Mouse (Mus musculus): ENCODE data around the gene Tcp11. TPM values are rescaled to one million over a fixed set of nuclear protein-coding genes. Genes with fewer than 3 reads are reported as not detected.

Gene Tcp11
- polyA plus RNA-seq, 2 experiments: 1.0 to 2.8 TPM

DNA sequence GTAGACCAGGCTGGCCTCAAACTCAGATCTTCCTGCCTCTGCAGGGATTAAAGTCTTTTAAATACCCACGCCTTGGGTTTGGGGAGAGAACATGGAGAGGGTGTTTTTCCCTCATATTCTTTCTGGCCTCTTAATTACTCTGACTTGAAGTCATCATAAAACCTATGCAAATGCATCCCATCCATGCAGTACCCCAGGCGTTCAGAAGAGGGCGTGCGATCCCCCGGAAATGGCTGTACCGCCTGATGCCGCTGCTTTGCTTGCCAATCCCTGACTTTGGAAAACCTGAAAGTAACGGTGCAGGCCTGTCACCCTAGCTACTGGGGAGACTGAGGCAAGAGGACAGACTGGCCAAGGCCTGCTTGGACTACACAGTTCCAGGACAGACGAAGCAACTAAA lies 946 bp upstream of the Tcp11 start:
- Histone ChIP-seq H3K9ac (ENCODE audit: low read depth, low read length, severe bottlenecking) (no peak overlapping the region), H3K4me1 (ENCODE audit: control insufficient read depth, insufficient read depth, low read length) (peaks cover 9% of the 10 kb centered on the region; the same call in 1 of the 2 replicates), H3K9me3 (ENCODE audit: control insufficient read depth, low read length) (no peaks in the 10 kb centered on the region), H3K4me2 (replicated peaks; ENCODE audit: low read depth, low read length, severe bottlenecking) (no peak overlapping the region), H3K36me3 (ENCODE audit: control insufficient read depth, insufficient read depth, low read length) (no peaks in the 10 kb centered on the region), H3K27ac (replicated peaks; ENCODE audit: low read depth, low read length) (no peak overlapping the region), H3K27me3 (ENCODE audit: control insufficient read depth, insufficient read depth, low read length) (no peaks in the 10 kb centered on the region), H3K4me3 (replicated peaks; ENCODE audit: low read length) (no peak overlapping the region)
- DNase-seq (ENCODE audit: low spot score) (no peak), ATAC-seq (ENCODE audit: low FRiP score, low read depth) (no peak)
- TF ChIP-seq POLR2A (IDR thresholded peaks at IDR 0.05; ENCODE audit: borderline replicate concordance, extremely low read depth, insufficient read depth, insufficient read length): no peak
- 53% methylated on average over 9 of the region's 9 CpGs for WGBS

DNA sequence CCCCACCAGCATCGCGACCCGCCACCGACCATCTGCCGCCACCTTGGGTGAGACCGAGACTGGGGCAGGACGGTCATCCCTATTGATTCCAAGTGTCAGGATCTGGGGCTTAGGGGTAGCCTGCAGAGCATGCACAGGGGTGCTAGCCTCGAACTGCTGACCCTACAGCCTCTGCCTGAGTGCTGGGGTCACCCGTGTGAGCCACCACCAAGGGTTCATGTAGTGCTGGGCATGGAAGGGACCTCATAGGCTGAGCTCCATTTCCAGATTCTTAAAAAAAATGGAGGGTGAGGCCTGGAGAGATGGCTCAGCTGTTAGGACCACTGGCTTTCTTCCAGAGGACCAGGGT lies 352 bp upstream of the Tcp11 start:
- no peaks in the 10 kb centered on the region for H3K9me3 ChIP-seq (ENCODE audit: control insufficient read depth, low read length)
- no peak overlapping the region; the same call in 1 of the 2 replicates for H3K9ac ChIP-seq (ENCODE audit: low read depth, low read length, severe bottlenecking)
- ATAC-seq (ENCODE audit: low FRiP score, low read depth) (no peak), DNase-seq (ENCODE audit: low spot score) (no peak)
- H3K4me1 ChIP-seq (ENCODE audit: control insufficient read depth, insufficient read depth, low read length): peaks cover 8% of the 10 kb centered on the region; the same call in 1 of the 2 replicates
- no peaks in the 10 kb centered on the region for H3K27me3 ChIP-seq (ENCODE audit: control insufficient read depth, insufficient read depth, low read length)
- WGBS: 10% methylated on average over 9 of the region's 9 CpGs
- H3K4me3 ChIP-seq (replicated peaks; ENCODE audit: low read length): peak overlapping the region; percentile 60
- peak overlapping the region; percentile 100 for H3K4me2 ChIP-seq (replicated peaks; ENCODE audit: low read depth, low read length, severe bottlenecking)
- no peak for TF ChIP-seq POLR2A (IDR thresholded peaks at IDR 0.05; ENCODE audit: borderline replicate concordance, extremely low read depth, insufficient read depth, insufficient read length)
- no peak overlapping the region for H3K27ac ChIP-seq (replicated peaks; ENCODE audit: low read depth, low read length)
- H3K36me3 ChIP-seq (ENCODE audit: control insufficient read depth, insufficient read depth, low read length): no peaks in the 10 kb centered on the region

- H3K4me1 ChIP-seq (ENCODE audit: control insufficient read depth, insufficient read depth, low read length): no peaks in the 10 kb centered on the region
- peak overlapping the region; percentile 100 for H3K4me2 ChIP-seq (replicated peaks; ENCODE audit: low read depth, low read length, severe bottlenecking)
- ATAC-seq (ENCODE audit: low FRiP score, low read depth): peak; percentile 80
- H3K9ac ChIP-seq (ENCODE audit: low read depth, low read length, severe bottlenecking): peak overlapping the region; percentile 65
- peak overlapping the region; percentile 60 for H3K4me3 ChIP-seq (replicated peaks; ENCODE audit: low read length)
- no peaks in the 10 kb centered on the region for H3K36me3 ChIP-seq (ENCODE audit: control insufficient read depth, insufficient read depth, low read length)
- TF ChIP-seq POLR2A (IDR thresholded peaks at IDR 0.05; ENCODE audit: borderline replicate concordance, extremely low read depth, insufficient read depth, insufficient read length): no peak
- WGBS: under 1% methylated on average over 19 of the region's 25 CpGs
- no peaks in the 10 kb centered on the region for H3K27me3 ChIP-seq (ENCODE audit: control insufficient read depth, insufficient read depth, low read length)
- peak; percentile 86 for DNase-seq (ENCODE audit: low spot score)
- no peaks in the 10 kb centered on the region for H3K9me3 ChIP-seq (ENCODE audit: control insufficient read depth, low read length)
- no peak overlapping the region for H3K27ac ChIP-seq (replicated peaks; ENCODE audit: low read depth, low read length)
These were observed 821 bp downstream of the Tcp11 start for GRCm38 (mm10) chr17:28079618-28080017.

GRCm38 (mm10) chr17:28078028-28078427 lies 2.4 kb downstream of the Tcp11 start:
- Histone ChIP-seq H3K9me3 (ENCODE audit: control insufficient read depth, low read length) (no peaks in the 10 kb centered on the region), H3K4me1 (ENCODE audit: control insufficient read depth, insufficient read depth, low read length) (no peaks in the 10 kb centered on the region), H3K4me3 (replicated peaks; ENCODE audit: low read length) (no peak overlapping the region), H3K27ac (replicated peaks; ENCODE audit: low read depth, low read length) (no peak overlapping the region), H3K36me3 (ENCODE audit: control insufficient read depth, insufficient read depth, low read length) (no peaks in the 10 kb centered on the region), H3K9ac (ENCODE audit: low read depth, low read length, severe bottlenecking) (no peak overlapping the region), H3K27me3 (ENCODE audit: control insufficient read depth, insufficient read depth, low read length) (no peaks in the 10 kb centered on the region), H3K4me2 (replicated peaks; ENCODE audit: low read depth, low read length, severe bottlenecking) (no peak overlapping the region)
- ATAC-seq (ENCODE audit: low FRiP score, low read depth): no peak
- 76% methylated on average over 9 of the region's 9 CpGs for WGBS
- DNase-seq (ENCODE audit: low spot score): no peak
- no peak for TF ChIP-seq POLR2A (IDR thresholded peaks at IDR 0.05; ENCODE audit: borderline replicate concordance, extremely low read depth, insufficient read depth, insufficient read length)

- Histone ChIP-seq H3K4me3 (replicated peaks; ENCODE audit: low read length) (no peak overlapping the region), H3K36me3 (ENCODE audit: control insufficient read depth, insufficient read depth, low read length) (no peaks in the 10 kb centered on the region), H3K9ac (ENCODE audit: low read depth, low read length, severe bottlenecking) (no peak overlapping the region), H3K27ac (replicated peaks; ENCODE audit: low read depth, low read length) (no peak overlapping the region), H3K27me3 (ENCODE audit: control insufficient read depth, insufficient read depth, low read length) (no peaks in the 10 kb centered on the region), H3K4me2 (replicated peaks; ENCODE audit: low read depth, low read length, severe bottlenecking) (no peak overlapping the region), H3K9me3 (ENCODE audit: control insufficient read depth, low read length) (no peaks in the 10 kb centered on the region), H3K4me1 (ENCODE audit: control insufficient read depth, insufficient read depth, low read length) (no peaks in the 10 kb centered on the region)
- 62% methylated on average over 7 of the region's 7 CpGs for WGBS
- no peak for TF ChIP-seq POLR2A (IDR thresholded peaks at IDR 0.05; ENCODE audit: borderline replicate concordance, extremely low read depth, insufficient read depth, insufficient read length)
- ATAC-seq (ENCODE audit: low FRiP score, low read depth) (no peak), DNase-seq (ENCODE audit: low spot score) (no peak)
These were observed 6.0 kb downstream of the Tcp11 start for GRCm38 (mm10) chr17:28074486-28074885.

GRCm38 (mm10) chr17:28072730-28073129 lies 7.7 kb downstream of the Tcp11 start:
- no peak overlapping the region for H3K9ac ChIP-seq (ENCODE audit: low read depth, low read length, severe bottlenecking)
- WGBS: 75% methylated on average over 2 of the region's 2 CpGs
- no peak for TF ChIP-seq POLR2A (IDR thresholded peaks at IDR 0.05; ENCODE audit: borderline replicate concordance, extremely low read depth, insufficient read depth, insufficient read length)
- H3K4me3 ChIP-seq (replicated peaks; ENCODE audit: low read length): no peak overlapping the region
- no peaks in the 10 kb centered on the region for H3K36me3 ChIP-seq (ENCODE audit: control insufficient read depth, insufficient read depth, low read length)
- no peak for DNase-seq (ENCODE audit: low spot score)
- no peaks in the 10 kb centered on the region for H3K4me1 ChIP-seq (ENCODE audit: control insufficient read depth, insufficient read depth, low read length)
- H3K9me3 ChIP-seq (ENCODE audit: control insufficient read depth, low read length): no peaks in the 10 kb centered on the region
- H3K27me3 ChIP-seq (ENCODE audit: control insufficient read depth, insufficient read depth, low read length): no peaks in the 10 kb centered on the region
- no peak for ATAC-seq (ENCODE audit: low FRiP score, low read depth)
- H3K27ac ChIP-seq (replicated peaks; ENCODE audit: low read depth, low read length): no peak overlapping the region
- H3K4me2 ChIP-seq (replicated peaks; ENCODE audit: low read depth, low read length, severe bottlenecking): no peak overlapping the region
